Mouse (Mus musculus) spleen, adult 2 months (tissue): ENCODE measurements around the gene Neu1.

Source experiments
- CTCF ChIP-seq: fragments of 200-500 bp; IDR thresholded peaks from 2 replicates; pipeline ENCODE4 v1.5.1; 2011; ENCODE audit warnings: mild to moderate bottlenecking, inconsistent platforms; ENCODE audit not compliant: insufficient read depth, insufficient read length, insufficient replicate concordance; ENCODE audit errors: extremely low read depth
- POLR2A ChIP-seq: fragments of 200-500 bp; IDR thresholded peaks from 2 replicates; pipeline ENCODE4 v1.6.1; 2011; ENCODE audit warnings: low read depth, low read length, inconsistent platforms

- no peak for TF ChIP-seq POLR2A
- no peak for TF ChIP-seq CTCF
Observed at GRCm38 (mm10) chr17:34902895-34903294, 28.2 kb upstream of the Neu1 start.
